Mouse (Mus musculus) hindbrain, embryonic 12.5 days (tissue): ENCODE measurements around the gene Rpp14. TPM values are rescaled to one million over a fixed set of nuclear protein-coding genes. Genes with fewer than 3 reads are reported as not detected.

Experiments
- ATAC-seq: fragments of 200-750 bp; cut with Nextera tagmentation; 2 replicates; pipeline ENCODE4 v1.8.0; 2017; ENCODE audit warnings: moderate TSS enrichment; ENCODE audit not compliant: low FRiP score
- H3K27ac ChIP-seq: fragments of 300-500 bp; sonication (generic); 2 replicates; pipeline ENCODE4 v1.5.1; 2016; ENCODE audit warnings: mild to moderate bottlenecking
- H3K27me3 ChIP-seq: fragments of 300-500 bp; sonication (generic); 2 replicates; pipeline ENCODE4 v1.6.1; 2016; ENCODE audit warnings: mild to moderate bottlenecking
- H3K36me3 ChIP-seq: fragments of 300-500 bp; sonication (generic); 2 replicates; pipeline ENCODE4 v1.6.1; 2016; ENCODE audit warnings: mild to moderate bottlenecking
- H3K4me1 ChIP-seq: fragments of 300-500 bp; sonication (generic); 2 replicates; pipeline ENCODE4 v1.6.1; 2016
- H3K4me2 ChIP-seq: fragments of 300-500 bp; sonication (generic); replicated peaks from 2 replicates; pipeline ENCODE4 v1.6.1; 2016; ENCODE audit warnings: mild to moderate bottlenecking
- H3K4me3 ChIP-seq: fragments of 300-500 bp; sonication (generic); 2 replicates; pipeline ENCODE4 v1.5.1; 2016; ENCODE audit warnings: mild to moderate bottlenecking
- H3K9ac ChIP-seq: fragments of 300-500 bp; sonication (generic); 2 replicates; pipeline ENCODE4 v1.6.1; 2016; ENCODE audit warnings: mild to moderate bottlenecking, moderate library complexity
- H3K9me3 ChIP-seq: fragments of 300-500 bp; sonication (generic); replicated peaks from 2 replicates; pipeline ENCODE4 v1.6.1; 2016; ENCODE audit warnings: mild to moderate bottlenecking
- WGBS: fragments of 180-500 bp; shearing (Covaris S2); methylation state at CpG from one replicate; pipeline ENCODE4 v1.1.7; 2016; 5-methylcytosine and 5-hydroxymethylcytosine counted together
- polyA plus RNA-seq: library from polyadenylated mRNA; unstranded; fragments of >200 nt; fragmentation: Nextera tagmentation; extraction: Ambion mirVana; gene quantifications from 2 replicates; pipeline ENCODE4 v1.2.1, GENCODE M21; 2016

Rpp14 gene
- polyA plus RNA-seq, 1 experiment from 2014 or later = 45.4 TPM

DNA sequence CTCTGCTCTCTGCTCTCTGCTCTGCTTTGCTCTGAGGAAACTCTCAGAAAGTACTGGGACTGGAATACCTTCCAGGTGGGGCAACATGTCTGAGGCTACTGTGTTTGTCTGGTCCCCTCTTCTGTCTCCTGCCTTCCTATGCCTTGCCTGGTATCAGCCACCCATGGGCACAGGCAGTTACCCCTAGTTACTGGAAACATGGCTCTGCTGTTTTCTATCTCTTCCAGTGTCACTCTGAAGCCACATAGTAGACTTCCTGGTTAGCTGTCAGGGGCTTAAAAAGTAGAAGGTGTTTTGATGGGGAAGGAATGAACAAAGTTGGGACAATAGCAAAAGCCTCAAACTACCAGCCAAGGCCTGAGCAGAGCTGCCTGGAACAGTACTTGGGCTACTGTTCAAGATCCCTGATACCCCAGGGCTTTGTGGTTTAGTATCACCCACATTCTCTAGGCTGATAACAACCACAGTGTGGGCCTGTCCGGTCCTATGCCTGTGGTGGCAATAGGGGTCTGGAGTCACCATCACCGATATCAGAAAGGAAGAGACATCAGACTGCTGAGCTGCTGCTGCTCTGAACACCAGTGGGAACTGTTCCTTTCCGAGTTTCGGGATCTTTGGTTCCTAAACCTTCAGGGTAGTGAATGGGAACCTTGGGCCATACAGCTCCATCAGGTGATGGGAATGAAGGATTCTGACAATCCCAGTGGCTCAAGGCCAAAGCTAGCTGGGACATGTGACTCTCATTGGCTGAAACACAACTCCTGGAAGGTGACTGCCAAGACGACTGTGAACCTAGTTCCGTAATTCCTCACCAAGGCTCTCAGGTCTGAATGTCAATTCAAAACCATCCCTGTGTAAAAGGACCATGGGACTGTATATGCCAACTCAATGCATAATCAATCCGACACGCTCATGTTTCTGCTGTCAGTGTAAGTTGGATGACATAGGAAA, 16.1 kb upstream of the Rpp14 start:
- Histone ChIP-seq H3K4me1 (peaks cover 13% of the 10 kb centered on the region), H3K36me3 (no peaks in the 10 kb centered on the region), H3K9ac (no peak overlapping the region), H3K27ac (peak overlapping the region; percentile 30; the same call in 1 of the 2 replicates), H3K4me2 (no peak overlapping the region), H3K9me3 (no peaks in the 10 kb centered on the region), H3K27me3 (no peaks in the 10 kb centered on the region), H3K4me3 (no peak overlapping the region)
- ATAC-seq = no peak
- WGBS = 87% methylated on average over 8 of the region's 8 CpGs

DNA sequence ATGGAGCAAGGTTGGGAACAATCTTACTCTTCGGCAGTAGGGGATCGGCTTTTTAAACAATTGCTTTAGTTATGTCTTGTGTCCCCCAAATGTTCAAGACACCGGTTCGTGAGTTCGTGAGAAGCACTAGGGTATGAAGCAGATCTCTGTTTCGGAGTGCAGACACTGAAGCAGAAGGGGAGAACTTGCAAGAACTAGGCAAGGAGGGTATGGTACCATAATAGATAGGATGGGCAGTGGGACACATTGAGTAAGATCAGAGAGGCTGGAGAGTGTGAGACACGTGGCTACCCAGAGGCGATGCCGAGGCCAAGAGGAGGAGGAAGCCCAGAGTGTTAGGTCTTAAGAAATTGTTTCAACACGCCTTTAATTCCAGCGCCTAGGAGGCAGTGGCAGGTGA, 551 bp downstream of the Rpp14 start:
- Histone ChIP-seq H3K9ac (peak overlapping the region; percentile 78), H3K27ac (peak overlapping the region; percentile 92), H3K27me3 (no peaks in the 10 kb centered on the region), H3K4me1 (peaks cover 14% of the 10 kb centered on the region), H3K4me3 (peak overlapping the region; percentile 69), H3K4me2 (peak overlapping the region; percentile 84), H3K36me3 (peaks cover 18% of the 10 kb centered on the region), H3K9me3 (no peaks in the 10 kb centered on the region)
- ATAC-seq = peak; percentile 51
- 6% methylated on average over 11 of the region's 11 CpGs for WGBS

DNA sequence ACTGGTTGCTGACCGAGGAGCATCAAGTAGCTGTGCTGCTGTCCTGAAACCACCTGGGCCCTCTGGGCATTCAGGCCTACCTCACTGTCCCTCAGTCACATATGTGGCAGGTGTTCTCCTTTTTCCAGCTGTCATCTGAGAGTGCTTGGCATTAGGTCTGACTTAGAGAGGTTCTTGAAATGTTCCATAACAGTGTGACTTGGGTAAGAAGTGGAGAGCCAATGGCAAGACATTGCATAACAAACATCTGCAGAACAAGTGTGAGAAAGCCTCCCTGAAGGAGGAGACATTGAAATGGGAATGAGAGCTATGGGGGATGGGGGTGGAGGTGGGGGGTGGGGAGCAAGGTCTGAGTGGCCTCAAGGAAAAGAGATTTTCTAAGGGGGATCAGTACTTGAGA, 2.8 kb downstream of the Rpp14 start:
- ATAC-seq = no peak
- WGBS = 92% methylated on average over 1 of the region's 1 CpGs

DNA sequence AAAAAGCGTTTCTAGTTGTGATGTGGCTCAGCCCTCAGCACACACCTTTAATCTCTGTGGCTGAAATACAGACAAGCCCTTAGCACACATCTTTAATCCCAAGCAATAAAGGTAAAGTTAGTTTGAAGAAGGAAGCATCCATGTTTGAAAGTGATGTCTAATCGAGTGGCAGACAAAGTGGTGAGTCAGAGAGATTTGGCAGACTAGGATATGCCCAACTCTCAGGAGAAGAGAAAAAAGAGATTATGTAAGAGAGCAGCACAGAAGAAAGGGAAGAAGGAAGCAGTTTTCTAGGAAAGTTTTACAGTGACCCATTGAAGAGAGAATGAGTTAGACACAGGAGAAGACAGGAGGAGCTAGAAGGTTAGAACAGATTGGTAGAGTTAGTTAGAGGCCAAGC, 8.8 kb downstream of the Rpp14 start:
- no peak for ATAC-seq
- 89% methylated on average over 2 of the region's 2 CpGs for WGBS
- no peaks in the 10 kb centered on the region for H3K9me3 ChIP-seq
- no peaks in the 10 kb centered on the region for H3K27me3 ChIP-seq
- H3K27ac ChIP-seq = no peak overlapping the region
- H3K36me3 ChIP-seq = peaks cover 55% of the 10 kb centered on the region
- no peak overlapping the region for H3K9ac ChIP-seq
- no peaks in the 10 kb centered on the region for H3K4me1 ChIP-seq
- no peak overlapping the region for H3K4me3 ChIP-seq
- H3K4me2 ChIP-seq = no peak overlapping the region

More for the DNA sequence above, 2.8 kb downstream of the Rpp14 start:
- Histone ChIP-seq H3K9ac (no peak overlapping the region), H3K4me1 (peaks cover 14% of the 10 kb centered on the region), H3K9me3 (no peaks in the 10 kb centered on the region), H3K36me3 (peaks cover 38% of the 10 kb centered on the region), H3K4me2 (no peak overlapping the region), H3K27me3 (no peaks in the 10 kb centered on the region), H3K27ac (no peak overlapping the region), H3K4me3 (no peak overlapping the region)

DNA sequence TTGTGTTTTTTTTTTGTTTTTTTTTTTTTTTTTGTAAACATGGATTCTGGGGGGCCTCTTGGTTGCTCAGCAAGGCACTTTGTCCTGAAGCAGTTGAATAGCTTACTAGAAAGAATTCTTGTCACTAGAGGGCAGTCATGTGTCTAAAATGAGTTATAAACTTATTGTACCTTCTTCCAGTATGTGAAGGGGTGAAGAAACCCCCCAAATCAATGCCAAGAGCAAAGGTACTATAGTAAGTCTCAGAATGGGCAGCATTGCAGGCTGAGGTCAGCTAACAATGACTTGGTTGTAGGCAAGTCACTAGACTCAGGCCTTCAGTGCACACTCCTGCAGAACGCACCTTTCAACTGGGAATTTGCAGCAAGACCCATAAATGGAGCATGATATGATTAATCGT, 12.4 kb downstream of the Rpp14 start:
- no peaks in the 10 kb centered on the region for H3K9me3 ChIP-seq
- H3K4me3 ChIP-seq = no peak overlapping the region
- WGBS = 94% methylated on average over 2 of the region's 2 CpGs
- H3K9ac ChIP-seq = no peak overlapping the region
- no peaks in the 10 kb centered on the region for H3K27me3 ChIP-seq
- no peaks in the 10 kb centered on the region for H3K4me1 ChIP-seq
- H3K4me2 ChIP-seq = no peak overlapping the region
- peaks cover 26% of the 10 kb centered on the region for H3K36me3 ChIP-seq
- H3K27ac ChIP-seq = no peak overlapping the region
- ATAC-seq = no peak

DNA sequence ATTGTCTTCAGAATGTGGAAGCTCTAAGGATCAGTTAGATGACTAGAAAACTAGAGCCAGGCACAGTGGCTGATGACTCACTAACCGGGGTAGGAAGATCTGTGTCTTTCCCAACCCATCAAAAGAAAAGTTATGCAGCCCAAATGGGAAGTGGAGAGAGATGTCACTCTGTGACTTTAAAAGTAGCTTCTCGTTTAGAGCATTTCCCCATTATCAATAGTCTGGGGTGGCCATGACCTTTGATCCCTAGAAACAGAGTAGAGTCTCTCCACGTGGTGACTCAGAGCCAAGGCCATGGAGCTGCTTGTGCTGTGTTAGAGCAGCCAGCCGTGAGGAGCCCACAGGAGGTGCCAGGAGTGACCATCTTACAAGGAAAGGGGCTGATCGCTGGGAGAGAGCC, 13.3 kb downstream of the Rpp14 start:
- Histone ChIP-seq H3K4me2 (no peak overlapping the region), H3K9ac (no peak overlapping the region), H3K27me3 (no peaks in the 10 kb centered on the region), H3K27ac (no peak overlapping the region), H3K36me3 (peaks cover 21% of the 10 kb centered on the region), H3K9me3 (no peaks in the 10 kb centered on the region), H3K4me1 (no peaks in the 10 kb centered on the region), H3K4me3 (no peak overlapping the region)
- WGBS = 44% methylated on average over 5 of the region's 5 CpGs
- 0 out of 2 replicates have a peak, but pooled peaks have one; percentile 16 for ATAC-seq

DNA sequence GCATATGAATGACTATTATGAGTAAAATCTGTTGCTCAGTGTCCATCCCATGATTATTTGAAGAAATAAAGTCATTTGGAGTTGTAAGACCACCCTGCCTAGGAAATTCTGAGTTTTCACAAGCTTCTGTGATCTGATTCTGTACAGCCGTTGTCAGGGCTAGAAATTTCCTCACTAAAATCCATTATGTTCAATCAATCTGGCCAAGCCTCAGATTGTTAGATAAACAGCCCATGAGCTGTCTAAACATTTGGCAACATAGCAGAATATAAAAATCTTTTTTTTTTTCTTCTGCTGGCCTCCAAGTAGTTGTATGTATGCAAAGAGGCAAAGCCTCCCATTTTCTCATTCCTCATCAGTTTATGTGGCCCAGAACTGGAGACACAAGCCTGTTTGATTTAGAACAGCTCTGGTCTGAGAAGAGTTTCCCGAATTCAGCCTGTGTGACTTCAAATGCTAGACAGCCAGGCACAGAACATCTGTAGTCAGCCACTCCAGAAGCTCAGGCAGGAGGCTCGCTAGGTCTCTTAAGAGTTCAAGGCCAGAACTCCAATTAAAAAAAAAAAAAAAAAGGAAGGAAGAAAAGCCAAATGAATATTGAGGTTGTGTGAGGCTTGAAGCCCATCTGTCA, 14.9 kb downstream of the Rpp14 start:
- peaks cover 5% of the 10 kb centered on the region for H3K36me3 ChIP-seq
- no peak for ATAC-seq
- no peak overlapping the region for H3K4me2 ChIP-seq
- no peak overlapping the region for H3K4me3 ChIP-seq
- no peak overlapping the region for H3K9ac ChIP-seq
- H3K9me3 ChIP-seq = no peaks in the 10 kb centered on the region
- H3K27me3 ChIP-seq = no peaks in the 10 kb centered on the region
- peaks cover 7% of the 10 kb centered on the region for H3K4me1 ChIP-seq
- 81% methylated on average over 3 of the region's 3 CpGs for WGBS
- no peak overlapping the region for H3K27ac ChIP-seq

DNA sequence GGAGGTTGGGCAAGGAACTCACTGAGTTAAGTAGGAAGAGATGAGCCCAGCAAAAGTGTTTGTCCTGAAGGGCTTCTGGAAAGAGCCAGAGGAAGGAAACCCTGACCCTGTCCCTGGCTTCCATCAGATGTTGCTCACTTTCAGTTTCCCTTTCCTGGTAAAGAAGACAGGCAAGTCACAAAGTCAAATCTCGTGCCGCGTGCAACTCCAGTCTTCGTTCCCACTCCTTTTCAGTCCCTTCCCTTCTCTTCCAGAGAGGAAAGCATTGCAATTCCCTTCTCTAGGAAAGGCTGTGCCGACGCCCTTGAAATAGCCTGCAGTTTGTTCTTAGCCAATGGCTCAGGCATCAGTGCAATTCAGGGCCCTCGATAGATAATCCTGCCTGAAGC, 15.4 kb downstream of the Rpp14 start:
- WGBS = 78% methylated on average over 7 of the region's 7 CpGs
- Histone ChIP-seq H3K4me3 (no peak overlapping the region), H3K4me1 (peaks cover 7% of the 10 kb centered on the region), H3K9me3 (no peaks in the 10 kb centered on the region), H3K4me2 (no peak overlapping the region), H3K27ac (no peak overlapping the region), H3K27me3 (no peaks in the 10 kb centered on the region), H3K9ac (no peak overlapping the region), H3K36me3 (no peaks in the 10 kb centered on the region)
- ATAC-seq = no peak

DNA sequence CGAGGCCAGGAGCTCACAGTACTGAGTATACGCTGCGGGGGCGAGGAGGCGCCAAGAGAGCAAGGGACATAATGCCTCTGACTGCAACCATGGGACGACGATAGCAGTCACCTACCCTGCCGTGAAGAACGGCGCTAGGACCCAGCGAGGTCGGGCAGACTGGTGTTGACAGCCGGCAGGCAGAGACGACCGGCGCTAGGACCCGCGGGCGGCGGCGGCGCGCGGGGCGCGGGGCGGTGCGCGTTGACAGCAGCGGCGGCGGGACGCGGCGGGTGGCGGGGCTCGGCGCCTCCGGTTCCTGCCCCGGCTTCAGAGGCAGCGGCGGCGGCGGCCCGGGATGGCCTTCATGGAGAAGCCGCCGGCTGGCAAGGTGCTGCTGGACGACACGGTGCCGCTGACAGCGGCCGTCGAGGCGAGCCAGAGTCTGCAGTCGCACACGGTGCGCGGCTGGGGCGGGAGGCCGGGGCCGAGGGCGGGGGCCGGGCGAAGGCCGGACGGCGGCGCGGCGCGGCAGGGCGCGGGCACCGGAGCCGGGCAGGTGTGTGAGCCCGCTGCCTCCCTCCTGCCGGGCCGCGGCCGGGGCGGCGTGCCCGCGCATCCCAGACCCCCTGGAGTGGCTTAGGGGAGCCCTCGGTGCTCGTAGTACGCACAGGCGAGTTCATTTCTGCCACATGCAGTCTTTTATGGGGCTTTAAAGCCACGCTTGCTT, 18.0 kb downstream of the Rpp14 start, which contains the start of gene Pxk:
Gene Pxk (plus strand): TSS at position 234 of the 709 bp plus-strand sequence.
- peak within 1 kb of the TSS; percentile 59 for H3K4me2 ChIP-seq
- H3K27me3 ChIP-seq = no peaks in the 10 kb centered on the region
- H3K9ac ChIP-seq = peak within 1 kb of the TSS; percentile 87
- H3K9me3 ChIP-seq = no peaks in the 10 kb centered on the region
- H3K36me3 ChIP-seq = no peaks in the 10 kb centered on the region
- H3K27ac ChIP-seq = peak within 1 kb of the TSS; percentile 80
- H3K4me3 ChIP-seq = peak within 1 kb of the TSS; percentile 96
- H3K4me1 ChIP-seq = peaks cover 11% of the 10 kb centered on the region
- WGBS = under 1% methylated on average over 65 of the region's 89 CpGs
- peak; percentile 93 for ATAC-seq

DNA sequence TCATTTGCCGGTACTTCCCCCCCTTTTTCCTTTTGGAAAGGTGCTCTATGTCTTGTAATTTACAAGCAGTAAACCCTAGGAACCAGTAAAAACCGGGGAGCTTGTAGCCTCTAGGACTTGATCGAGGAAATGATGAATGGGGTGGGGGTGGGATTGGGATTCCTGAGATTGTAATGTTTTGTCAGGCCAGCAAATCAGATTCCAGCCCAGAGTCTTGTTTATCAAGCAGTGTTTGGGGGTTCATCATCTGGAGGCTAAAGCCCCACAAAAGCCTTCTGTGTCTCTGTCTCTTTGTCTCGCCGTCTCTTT, 18.5 kb downstream of the Rpp14 start:
- H3K4me1 ChIP-seq = peaks cover 13% of the 10 kb centered on the region
- 1% methylated on average over 5 of the region's 5 CpGs for WGBS
- H3K27ac ChIP-seq = peak overlapping the region; percentile 80
- H3K9me3 ChIP-seq = no peaks in the 10 kb centered on the region
- H3K4me2 ChIP-seq = peak overlapping the region; percentile 59
- peak overlapping the region; percentile 96 for H3K4me3 ChIP-seq
- no peaks in the 10 kb centered on the region for H3K27me3 ChIP-seq
- ATAC-seq = peak; percentile 24; the same call in 1 of the 2 replicates
- peak overlapping the region; percentile 87 for H3K9ac ChIP-seq
- no peaks in the 10 kb centered on the region for H3K36me3 ChIP-seq

DNA sequence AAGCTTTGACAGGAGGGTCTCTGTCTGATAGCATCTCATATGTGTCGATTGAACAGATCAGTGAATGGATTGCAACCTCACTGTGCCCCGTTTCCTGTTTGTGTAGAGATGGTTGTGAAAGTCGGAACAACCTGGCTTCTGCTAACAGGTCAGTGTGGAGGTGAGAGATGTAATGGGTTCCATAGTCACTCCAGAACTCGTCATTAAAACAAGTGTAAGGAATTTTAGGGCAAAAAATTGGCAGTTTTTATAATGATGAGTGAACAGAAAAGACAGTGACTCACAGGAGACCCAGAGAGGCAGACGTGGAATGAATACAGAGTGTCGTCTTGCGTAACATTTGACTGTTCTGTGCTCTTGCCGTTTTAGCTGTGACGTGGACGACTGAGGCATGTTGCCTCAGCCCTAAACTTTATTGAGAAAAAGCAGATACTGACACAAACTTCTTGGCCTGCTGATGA, 19.4 kb downstream of the Rpp14 start:
- no peaks in the 10 kb centered on the region for H3K27me3 ChIP-seq
- no peaks in the 10 kb centered on the region for H3K36me3 ChIP-seq
- no peaks in the 10 kb centered on the region for H3K9me3 ChIP-seq
- no peak overlapping the region for H3K27ac ChIP-seq
- H3K4me3 ChIP-seq = peak overlapping the region; percentile 96; the same call in 1 of the 2 replicates
- H3K9ac ChIP-seq = no peak overlapping the region
- H3K4me1 ChIP-seq = peaks cover 13% of the 10 kb centered on the region
- no peak for ATAC-seq
- H3K4me2 ChIP-seq = peak overlapping the region; percentile 59
- 65% methylated on average over 10 of the region's 10 CpGs for WGBS

DNA sequence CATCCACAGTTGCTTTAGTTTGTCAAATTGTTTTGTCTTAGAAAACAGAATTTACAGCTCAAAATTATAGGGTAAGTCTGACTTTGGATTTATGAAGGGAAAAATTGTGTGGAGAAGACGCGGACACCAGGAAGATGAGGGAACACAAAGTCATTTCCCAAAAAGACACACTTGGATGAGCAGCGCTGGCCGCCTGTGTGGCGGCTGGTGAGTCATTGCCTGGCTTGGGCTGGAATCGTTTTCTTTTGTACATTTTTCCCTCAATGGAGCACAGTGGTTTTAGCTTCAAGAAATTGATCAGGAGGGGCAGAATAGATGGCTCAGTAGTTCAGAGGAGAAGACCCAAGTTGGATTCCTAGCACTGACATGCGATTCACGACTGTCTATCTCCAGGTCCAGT, 21.7 kb downstream of the Rpp14 start:
- Histone ChIP-seq H3K9ac (no peak overlapping the region), H3K4me3 (no peak overlapping the region), H3K27ac (no peak overlapping the region), H3K27me3 (no peaks in the 10 kb centered on the region), H3K4me2 (no peak overlapping the region), H3K36me3 (no peaks in the 10 kb centered on the region), H3K4me1 (peaks cover 13% of the 10 kb centered on the region), H3K9me3 (no peaks in the 10 kb centered on the region)
- 84% methylated on average over 8 of the region's 8 CpGs for whole genome bisulfite sequencing
- no peak for ATAC-seq
